Mouse (Mus musculus) thymus, postnatal 25 days (tissue): ENCODE data around the gene Cited4.

Experiments used
- DNase-seq: peaks from one replicate; pipeline ENCODE4 v3.0.0; 2022

Cited4 gene

DNA sequence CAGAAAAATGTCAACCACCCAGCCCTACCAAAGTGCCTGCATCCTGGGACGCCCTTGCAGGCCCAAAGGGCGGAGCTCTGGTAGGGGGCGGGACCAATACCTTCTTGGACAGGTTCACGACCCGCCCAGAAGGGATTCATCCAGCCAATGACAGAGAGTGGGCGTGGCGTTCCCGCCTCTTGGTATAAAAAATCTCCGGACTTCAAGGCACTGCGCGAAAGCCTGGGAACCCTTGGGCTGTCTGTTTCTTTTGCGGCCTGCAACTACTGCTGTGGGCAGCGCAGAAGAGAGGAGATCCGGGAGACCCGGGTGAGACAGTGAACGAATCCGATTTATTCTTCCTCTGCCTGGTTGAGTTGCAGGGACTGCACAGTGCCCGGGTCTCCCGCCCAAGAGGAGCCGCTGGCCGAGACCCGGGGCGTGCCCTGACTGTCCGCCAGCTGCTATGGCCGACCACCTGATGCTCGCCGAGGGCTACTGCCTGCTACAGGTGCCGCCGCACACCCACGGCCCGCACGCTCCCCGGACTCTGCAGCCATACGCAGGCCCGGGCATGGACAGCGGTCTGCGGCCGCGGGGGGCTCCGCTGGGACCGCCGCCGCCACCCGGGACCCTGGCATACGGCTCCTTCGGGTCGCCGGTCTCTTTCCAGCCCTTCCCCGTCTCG lies at the start of gene Cited4:
Gene Cited4, plus strand, starts transcription at position 215 of the 667 bp plus-strand sequence.
- DNase-seq, result peak; percentile 89

DNA sequence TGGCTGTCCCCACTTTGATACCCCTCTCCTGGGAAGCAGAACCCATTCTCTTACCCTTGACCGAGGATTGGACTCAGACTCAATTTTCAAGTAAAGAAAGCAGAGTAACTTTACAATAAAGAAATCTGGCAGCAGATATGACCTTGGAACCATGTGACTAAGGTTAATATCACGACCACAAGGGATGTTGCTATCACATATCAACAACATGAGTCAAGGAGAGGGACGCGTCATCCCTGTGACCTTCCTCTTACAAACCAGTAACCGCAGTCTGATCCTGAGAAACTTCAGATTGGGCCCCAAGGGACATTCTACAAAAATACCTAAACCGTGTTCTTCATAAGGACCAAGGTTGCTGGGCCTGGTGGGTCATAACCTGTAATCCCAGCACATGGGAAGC lies 38.6 kb upstream of the Cited4 start:
- no peak for DNase-seq

DNA sequence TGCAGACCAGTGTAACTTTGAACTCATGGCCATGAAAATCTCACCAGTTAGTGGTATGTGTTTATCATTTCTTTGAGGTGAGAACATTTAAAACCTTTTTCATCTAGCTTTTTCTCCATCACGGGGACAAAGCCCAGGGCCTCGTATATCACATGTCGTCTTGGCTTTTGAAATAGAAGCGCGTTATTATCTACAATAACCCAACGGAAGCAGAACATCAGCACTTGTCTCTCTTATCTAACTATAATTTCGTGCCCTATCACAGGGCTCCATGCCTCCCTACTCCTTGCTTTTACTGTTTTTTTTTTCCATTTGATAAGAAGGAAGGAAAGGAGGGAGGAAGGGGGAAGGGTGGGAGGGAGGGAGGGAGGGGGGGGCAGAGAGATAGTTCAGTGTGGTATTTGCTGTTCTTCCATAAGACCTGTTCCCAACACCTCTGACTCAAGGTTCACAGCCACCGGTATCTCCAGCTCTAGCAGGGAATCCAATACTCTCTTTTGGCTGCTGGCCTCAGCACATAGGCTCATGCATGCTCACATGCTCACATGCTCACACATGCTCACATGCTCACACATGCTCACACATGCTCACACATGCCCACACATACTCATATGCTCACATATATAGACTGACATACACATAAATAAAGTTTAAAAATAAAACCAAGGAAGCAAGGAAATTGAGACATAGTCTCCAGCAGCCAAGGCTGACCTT lies 36.0 kb upstream of the Cited4 start:
- DNase-seq, result no peak

DNA sequence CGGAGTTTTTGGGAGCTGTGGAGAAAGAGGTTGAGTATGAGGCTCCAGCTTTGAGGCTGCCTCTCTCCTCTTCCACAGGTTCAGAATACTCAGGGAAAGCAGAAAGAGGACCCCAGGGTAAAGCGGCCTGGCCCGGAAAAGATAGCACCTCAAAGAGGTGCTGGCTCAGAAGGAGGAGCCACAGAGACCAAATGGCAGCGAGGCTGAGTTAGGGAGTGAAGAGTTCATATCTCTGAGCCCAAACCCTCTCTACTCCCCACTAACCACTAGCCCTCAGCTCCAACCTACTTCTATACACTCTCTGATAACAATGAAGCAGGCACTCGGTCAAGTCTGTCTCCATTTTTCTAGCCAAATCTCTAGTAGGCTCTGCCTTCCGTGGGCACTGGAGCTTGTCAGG lies 34.5 kb upstream of the Cited4 start:
- no peak for DNase-seq

DNA sequence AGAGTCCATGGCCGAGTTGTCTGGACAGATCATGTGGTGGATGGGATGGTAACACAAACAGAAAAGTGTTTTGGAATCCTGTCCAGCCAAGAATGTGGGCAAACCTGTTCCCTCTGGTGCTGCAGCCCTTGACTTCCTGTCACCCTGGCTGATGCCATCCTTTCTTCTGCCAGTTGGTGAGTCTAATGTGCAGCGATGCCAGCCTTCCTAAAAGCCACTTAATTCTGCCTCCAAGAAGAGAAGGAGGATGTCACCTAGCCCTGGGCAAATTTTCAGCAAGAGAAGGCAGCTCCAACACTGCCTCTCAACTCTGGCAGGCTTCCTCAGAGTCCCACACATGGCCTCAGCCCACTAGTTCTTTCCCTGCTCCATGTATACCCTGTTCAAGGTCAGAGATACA lies 31.0 kb upstream of the Cited4 start:
- no peak for DNase-seq

DNA sequence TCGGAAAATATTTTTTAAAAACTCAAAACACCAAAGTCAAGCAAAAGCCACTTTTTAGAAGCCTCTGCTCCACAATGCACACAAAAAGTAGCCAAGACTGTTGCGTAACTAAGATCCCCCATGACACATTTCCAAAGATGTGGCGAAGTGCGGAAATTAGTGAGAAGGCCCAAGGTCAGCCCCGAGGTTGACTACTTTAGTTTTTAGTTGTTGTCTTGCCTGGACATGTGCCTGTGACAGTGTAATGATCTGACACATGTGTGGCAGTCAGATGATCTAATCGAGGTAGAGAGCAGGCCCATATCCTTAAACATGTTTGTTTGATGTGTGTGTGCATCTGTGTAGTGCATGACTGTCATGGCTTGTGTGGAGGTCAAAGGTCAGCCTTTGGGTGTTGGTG lies 24.4 kb upstream of the Cited4 start:
- DNase-seq, result no peak

DNA sequence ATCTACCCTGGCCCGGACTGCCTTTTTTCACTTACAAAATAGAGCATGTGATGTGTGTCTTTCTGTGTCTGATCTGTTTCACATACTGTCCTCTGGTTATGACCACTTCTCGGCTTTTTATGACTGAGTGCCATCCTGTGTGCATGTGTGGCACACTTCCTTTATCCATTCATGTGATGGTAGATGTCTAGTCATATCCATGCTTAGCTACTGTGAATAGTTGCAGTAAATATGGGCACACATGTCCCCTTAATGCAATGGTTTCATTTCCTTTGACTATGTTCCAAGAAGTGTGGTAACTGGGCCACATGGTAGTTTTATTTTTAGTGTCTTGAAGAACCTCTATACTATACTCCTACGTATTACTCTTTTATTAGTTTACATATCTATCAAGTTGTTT lies 22.5 kb upstream of the Cited4 start:
- DNase-seq, result no peak

DNA sequence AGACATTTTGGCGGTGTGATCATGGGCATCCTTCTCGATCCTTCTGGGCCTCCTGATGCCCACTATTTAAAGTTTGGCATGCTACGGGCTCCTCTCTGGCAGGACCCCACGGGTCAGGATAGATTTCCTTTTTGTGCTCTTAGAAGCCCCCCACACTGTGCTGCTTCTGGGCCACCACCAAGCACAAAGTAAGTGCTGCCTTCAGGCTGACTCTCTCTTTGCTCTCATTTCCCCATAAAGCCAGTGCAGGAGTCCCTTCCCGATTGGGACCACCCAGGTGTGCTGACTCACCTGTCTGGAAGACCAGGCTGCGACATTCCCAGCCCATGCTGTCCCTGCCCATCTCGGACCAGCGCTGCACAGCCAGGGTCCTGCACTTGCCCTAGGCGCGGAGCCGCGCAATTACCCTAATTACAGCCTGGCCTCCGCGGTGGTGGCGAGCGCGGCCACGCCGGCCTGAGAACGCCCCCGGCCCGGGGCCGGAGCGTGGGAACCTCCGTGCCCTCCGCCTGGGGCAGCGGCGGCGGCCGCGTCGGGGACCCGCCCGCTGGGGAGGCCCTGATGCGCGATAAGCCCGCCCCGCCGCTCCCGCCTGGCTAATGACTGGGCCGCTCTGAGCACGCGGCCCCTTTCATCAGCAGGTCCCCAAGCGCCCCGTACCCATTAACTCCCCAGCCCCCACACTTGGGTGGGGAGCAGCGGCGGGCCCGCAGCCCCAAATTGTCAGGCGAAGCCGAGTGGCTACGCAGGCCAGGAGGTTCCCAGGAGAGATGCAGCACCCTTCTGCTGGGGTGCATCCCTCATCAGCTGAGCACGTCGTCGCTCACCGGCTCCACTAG lies 16.8 kb upstream of the Cited4 start:
- no peak for DNase-seq

DNA sequence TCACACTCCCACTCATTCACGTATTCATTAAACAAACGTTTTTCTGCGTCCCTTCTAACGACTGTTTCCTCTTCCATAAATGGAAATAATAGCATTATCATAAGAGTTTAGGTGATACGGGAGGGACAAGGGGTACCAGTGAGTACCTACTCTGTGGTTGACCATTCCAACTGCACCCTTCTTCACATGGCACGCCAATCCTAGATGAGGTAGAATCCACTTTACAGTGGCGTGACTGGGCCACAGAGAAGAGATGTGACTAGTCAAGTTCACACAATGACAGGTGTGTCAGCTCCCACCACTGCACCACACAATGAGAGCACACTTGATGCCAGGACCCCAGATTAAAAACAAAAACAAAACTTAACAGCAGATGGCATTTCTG lies 16.2 kb upstream of the Cited4 start:
- no peak for DNase-seq

DNA sequence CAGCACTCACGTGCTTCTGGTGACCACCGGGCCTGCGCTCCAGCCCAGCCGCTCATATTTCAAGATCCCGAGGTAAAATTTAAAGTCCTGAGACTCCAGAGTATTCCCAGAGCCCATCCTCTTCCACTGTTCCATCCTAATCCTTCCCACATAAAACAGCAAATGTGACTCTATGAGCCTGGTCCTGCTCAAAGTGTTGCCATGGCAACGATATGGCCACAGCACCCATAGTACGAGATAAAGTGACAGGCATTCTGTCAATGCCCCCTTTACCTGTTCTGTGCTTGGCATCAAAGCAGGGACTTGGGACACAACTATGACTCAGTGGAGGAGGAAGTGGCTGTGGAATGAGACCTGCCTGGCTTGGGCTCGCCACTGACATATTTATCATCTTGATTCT lies 10.5 kb upstream of the Cited4 start:
- no peak for DNase-seq

DNA sequence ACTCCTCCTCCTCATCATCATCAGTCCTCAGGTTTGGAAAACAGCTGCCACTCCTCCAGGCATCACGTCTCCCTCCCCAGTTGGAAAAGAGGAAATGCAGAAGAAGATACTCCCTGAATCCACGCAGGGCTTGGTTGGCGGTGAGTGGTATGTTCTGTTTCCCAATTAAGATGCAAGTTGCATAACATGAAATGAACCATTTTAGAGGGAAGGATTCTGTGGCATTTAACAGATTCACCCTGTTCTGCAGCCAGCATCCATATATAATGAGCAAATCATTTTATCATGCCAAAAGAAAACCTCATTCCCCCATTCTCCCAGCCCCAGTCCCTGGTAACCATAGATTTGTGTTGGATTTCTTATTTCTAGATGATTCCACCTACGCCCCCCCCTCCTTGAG lies 5.9 kb upstream of the Cited4 start:
- no peak for DNase-seq

DNA sequence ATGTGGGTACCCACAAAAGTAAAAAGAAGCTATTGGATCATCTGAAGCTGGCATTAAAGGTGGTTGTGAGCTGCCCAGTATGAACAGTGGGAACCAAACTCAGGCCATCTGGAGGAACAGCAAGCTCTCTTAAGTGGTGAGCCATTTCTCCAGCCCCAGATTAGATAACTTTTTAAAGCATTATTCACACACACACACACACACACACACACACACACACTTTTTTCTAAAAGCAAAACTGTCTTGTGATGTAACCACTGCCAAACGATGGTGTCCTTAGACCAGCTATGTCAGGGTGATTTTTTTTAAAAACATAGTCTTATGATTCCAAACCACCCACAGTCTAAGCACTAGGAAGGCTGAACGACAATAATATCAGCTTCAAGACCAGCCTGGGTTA lies 1.8 kb upstream of the Cited4 start:
- DNase-seq, result no peak

DNA sequence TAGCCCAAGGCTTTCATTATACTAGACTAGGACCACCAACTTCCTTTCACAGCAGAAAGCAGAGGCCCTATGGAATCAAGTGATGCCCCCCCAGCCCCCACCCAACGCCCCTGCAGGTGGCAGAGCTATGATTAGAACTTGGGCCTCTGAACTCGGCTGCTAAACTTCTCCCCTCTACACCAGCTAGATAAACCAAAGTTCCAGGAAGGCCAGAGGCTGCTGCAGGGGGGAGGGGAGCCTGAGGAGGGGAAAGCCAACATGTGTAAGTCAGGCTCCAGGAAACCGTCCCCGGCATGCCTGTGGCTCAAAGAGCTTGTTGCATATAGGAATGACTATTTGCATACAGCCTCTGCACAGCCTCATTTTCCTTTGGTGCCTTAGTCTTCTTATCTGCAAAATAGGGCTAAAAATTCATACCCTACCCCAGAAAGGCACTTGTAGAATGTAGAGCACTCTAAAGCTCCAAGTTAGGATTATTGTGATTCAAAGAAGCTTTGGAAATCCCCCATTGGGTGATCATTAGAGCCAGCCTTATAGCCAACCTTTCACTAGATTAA lies 1.1 kb upstream of the Cited4 start:
- DNase-seq, result no peak

DNA sequence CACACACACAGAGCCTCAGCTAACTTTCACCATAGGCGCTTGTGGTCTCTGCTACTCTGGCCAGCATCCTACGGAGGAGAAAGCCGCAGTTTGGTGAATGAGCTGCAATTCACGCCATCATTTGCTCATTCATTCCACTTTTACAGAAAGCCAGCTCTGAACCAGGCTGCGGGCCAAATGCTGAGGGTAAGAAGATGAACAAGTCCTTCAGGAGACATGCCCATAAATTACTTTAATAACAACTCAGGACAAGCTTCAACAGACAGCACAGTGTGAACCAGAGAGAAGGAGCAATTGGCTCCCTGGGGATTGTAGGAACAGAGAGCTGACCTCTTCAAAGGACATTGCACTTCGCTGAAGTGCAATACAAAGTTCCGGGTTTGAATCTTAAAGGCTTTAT lies 590 bp upstream of the Cited4 start:
- no peak for DNase-seq

DNA sequence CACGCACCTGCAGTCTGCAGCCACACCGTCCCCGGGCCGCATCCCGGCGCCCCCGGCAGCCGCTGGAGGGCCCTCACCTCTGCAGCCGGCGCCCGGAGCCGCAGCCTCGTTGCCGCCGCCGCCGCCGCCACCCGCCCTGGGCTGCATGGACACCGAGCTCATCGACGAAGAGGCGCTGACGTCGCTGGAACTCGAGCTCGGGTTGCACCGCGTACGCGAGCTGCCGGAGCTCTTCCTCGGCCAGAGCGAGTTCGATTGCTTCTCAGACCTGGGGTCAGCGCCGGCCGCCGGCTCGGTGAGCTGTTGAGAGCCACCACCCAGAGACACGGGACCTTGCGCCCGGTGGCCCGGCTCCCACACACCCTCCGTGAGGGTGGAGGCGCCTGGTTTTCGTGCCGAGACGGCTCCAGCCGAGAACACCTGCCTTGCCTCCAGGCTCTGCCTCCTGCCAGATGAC lies 701 bp downstream of the Cited4 start:
- DNase-seq, result peak; percentile 60

DNA sequence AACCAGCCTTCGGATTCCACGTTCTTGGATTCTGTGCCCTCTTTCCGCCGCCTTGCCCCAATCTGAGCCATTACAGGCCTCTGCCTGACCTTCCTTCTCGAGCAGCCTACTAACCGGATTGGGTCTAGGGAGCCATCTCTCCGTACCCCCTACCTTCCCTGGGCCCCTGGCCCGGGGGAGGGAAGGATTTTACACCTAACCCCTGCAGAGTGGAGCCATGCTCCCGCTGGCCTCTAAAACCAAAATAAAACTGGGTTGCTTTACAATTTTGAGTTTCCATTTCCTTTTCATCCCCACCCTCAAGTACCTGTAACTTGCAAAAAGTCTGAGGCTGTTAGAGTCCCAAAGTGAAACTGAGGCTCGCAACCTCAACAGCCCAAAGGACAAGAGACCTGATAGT lies 1.2 kb downstream of the Cited4 start:
- no peak for DNase-seq

DNA sequence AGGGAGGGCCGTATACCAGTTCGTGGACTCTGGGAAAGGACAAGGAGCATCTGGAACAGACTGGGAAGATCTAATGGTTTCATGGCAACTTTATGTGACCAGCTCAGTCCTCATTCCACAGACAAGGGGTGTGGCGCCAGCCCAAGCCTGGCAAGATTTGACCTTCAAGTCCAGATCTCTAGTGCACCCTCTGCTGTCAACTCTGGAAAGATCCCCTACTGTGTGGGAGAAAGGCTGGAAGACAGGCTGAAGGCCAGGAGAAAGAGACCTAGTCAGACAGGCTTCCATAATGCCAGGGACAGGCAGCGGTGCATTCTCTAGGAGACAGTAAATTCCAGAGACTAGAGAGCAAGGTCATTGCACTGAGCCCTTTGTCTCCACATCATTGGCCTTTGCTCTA lies 2.2 kb downstream of the Cited4 start:
- DNase-seq, result no peak

DNA sequence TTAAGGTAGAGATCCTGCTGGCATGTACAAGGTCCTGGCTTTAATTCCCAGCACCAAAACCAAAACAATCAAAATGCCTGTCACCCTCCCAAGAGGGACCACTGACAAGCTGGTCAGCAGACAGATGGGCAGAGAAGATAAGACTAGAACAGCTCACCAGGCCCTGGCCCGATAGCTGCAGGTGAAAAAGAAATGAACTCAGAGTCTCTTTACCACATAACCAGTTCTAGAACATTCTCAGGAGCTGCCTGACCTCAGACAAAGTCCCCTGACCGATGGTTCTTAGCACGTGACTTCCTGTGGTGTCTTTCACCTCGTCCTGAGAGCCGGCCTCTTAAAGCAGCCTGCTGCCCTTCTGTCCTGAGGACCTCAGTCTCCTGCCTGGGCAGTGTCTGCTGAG lies 3.2 kb downstream of the Cited4 start:
- no peak for DNase-seq

DNA sequence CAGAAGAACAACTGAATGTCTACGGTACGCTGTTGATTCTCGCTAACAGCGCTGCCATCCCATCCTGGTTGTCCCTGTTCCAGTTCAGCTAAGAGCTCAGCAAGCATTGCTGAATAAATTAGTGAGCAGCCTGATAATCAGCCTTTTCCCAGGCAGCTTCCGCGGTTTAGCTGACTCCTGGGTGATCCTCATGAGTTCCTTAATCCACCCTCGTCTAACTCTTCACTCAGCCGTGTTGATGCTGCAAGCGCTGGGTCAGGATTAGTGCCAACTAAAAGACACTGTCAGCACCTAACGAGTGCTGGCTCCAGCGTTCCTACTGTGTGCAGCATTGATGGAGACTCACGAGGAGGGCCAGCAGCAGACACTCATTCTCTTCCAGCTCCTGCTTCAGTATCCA lies 4.7 kb downstream of the Cited4 start:
- no peak for DNase-seq

DNA sequence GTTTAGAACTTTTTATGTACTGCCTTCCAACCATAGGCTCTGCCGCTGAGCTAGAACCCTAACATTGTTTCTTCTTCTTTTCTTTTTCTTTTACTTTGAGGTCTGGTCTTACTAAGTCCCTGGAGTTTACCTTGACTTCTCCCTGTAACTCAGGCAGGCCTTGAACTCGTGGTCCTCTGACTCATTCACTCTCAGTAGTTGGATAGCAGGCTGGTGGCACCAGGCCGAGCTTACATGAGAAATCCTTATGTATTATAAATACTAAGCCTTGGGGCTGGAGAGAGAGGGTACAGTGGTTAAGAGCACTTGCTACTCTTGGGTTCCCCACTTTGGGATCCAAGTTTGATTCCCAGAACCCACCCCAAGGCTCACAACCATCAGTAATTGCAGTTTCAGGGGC lies 7.2 kb downstream of the Cited4 start:
- no peak for DNase-seq

DNA sequence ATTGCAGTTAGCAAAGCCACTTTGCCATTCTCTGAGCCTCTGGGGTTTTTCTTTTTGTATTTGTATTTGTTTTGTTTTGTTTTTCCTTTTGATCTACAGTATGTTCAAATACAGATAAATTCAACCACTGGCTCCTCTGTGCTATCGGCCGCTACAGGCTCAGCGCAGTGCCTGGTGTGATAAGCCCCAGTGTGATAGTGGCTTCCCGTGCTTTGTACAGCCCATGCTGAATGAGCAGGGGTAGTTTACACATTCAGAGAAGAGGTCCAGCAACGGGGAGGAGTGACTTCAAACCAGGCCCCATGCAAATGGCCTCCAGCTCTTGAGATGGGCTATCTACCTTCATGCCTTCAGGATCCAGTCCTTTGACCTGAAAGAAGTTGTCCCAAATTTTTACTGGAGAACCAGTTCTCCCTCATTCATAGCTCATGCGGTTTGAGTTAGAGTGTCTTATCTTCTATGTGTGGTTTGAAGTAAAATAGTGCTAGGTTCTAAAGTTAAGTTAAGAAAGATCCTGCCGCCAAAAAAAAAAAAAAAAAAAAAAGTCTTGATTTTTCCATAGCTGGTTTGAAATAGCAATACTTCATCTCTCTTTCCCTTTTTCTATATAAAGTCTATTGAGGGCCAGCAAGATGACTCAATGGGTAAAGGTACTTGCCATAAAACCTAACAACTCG lies 8.5 kb downstream of the Cited4 start:
- DNase-seq, result no peak

DNA sequence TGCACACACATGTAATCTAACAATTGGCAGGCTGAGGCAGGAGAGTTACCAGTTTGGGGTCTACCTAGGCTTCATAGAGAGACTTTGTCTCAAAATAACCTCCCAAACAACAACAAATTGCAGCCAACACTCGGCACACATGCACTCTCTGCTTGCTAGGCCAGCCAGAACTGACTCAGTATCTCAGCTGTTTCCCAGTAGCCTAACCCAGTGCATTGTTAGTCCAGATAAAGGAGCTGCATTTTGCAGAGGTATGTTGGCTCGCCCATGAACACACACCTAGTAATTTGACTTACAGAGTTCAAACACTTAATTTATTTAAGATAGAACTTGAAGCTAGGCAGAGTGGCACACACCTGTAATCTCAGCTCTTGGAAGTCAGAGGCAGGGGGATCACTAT lies 9.3 kb downstream of the Cited4 start:
- no peak for DNase-seq

DNA sequence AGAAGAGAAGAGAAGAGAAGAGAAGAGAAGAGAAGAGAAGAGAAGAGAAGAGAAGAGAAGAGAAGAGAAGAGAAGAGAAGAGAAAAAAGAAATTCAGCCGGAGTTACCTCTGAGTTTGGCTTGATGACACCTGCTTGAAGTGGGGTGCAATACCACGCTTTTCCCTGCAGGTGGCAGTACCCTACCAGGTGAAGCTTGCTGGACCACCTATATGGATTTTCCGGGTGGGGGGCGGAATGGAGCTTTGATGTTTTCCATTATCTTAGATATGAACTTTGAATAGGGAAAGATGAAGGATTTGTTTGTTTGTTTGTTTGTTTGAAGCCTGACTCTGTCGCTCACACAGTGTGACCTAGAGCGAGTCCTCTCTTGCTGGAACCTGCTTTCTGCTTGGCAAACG lies 14.6 kb downstream of the Cited4 start:
- peak; percentile 47 for DNase-seq
